Mouse (Mus musculus): ENCODE measurements at regions not wholly inside any gene's neighbourhood (a gene's known extent, or its start where the extent isn't known, plus 50 kb on each side); places are given as distances from the start of the nearest gene placed in this dataset.
"Not testable (repeated sequence)": the region's sequence is repeated elsewhere in the genome, so short reads cannot be mapped to it uniquely, and the experiment has no call there.

DNA sequence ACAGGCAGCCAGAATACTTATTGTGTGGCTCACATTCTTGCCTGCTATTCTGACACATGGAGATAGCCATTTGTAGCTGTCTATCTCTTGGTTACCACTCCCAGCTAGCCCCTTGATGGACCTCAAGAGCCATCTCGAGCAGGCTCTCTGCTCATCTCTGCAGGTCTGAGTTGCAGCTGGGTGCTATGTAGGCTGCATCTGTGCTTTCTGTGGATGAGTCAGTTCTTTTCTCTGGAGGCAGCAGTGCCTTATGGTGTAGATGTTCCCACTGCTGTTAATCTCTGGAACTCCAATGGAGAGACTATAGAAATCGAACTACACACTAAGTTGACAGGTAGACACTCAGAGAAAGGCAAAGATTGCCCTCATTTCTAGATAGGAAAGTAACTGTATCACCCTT is 106.3 kb downstream of the AI429214 start:
- Histone ChIP-seq H3K4me1 (ENCODE audit: control insufficient read depth, insufficient read depth, low read length) (no peaks in the 10 kb centered on the region), H3K9ac (replicated peaks; ENCODE audit: low read length) (no peak overlapping the region), H3K27ac (replicated peaks; ENCODE audit: low read depth, low read length) (no peak overlapping the region), H3K4me3 (replicated peaks; ENCODE audit: low read depth, low read length) (no peak overlapping the region), H3K27me3 (ENCODE audit: control insufficient read depth, insufficient read depth, low read length) (no peaks in the 10 kb centered on the region), H3K9me3 (ENCODE audit: control insufficient read depth, low read length) (no peaks in the 10 kb centered on the region), H3K36me3 (ENCODE audit: control insufficient read depth, insufficient read depth, low read length) (no peaks in the 10 kb centered on the region), H3K4me2 (ENCODE audit: low read length) (no peak overlapping the region)
- no peak for ATAC-seq (ENCODE audit: low FRiP score, low TSS enrichment)
- WGBS: 81% methylated on average over 2 of the region's 2 CpGs
- no peak for DNase-seq

DNA sequence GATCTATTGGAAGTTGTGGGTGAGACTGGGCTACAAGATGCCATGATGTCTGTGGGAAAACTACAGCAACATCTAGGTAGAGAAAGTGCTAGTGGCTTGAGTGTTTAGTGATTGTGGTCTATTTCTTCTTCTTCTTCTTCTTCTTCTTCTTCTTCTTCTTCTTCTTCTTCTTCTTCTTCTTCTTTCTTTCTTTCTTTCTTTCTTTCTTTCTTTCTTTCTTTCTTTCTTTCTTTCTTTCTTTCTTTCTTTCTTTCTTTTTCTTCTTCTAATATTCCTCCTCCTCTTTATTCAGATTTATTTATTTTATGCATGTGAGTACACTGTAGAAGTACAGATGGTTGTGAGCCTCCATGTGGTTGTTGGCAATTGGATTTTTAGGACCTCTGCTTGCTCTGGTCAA is 119.0 kb downstream of the AI429214 start:
- ATAC-seq (ENCODE audit: low FRiP score, low TSS enrichment); DNase-seq; H3K4me3 ChIP-seq (replicated peaks; ENCODE audit: low read depth, low read length); H3K27me3 ChIP-seq (ENCODE audit: control insufficient read depth, insufficient read depth, low read length); H3K4me2 ChIP-seq (ENCODE audit: low read length); H3K4me1 ChIP-seq (ENCODE audit: control insufficient read depth, insufficient read depth, low read length); H3K27ac ChIP-seq (replicated peaks; ENCODE audit: low read depth, low read length); H3K9ac ChIP-seq (replicated peaks; ENCODE audit: low read length); H3K36me3 ChIP-seq (ENCODE audit: control insufficient read depth, insufficient read depth, low read length); H3K9me3 ChIP-seq (ENCODE audit: control insufficient read depth, low read length): not testable (repeated sequence)

- ATAC-seq (ENCODE audit: low FRiP score, low TSS enrichment) (no peak), DNase-seq (no peak)
- H3K27ac ChIP-seq (replicated peaks; ENCODE audit: low read depth, low read length): no peak overlapping the region
- H3K4me1 ChIP-seq (ENCODE audit: control insufficient read depth, insufficient read depth, low read length): no peaks in the 10 kb centered on the region
- H3K4me2 ChIP-seq (ENCODE audit: low read length): no peak overlapping the region
- H3K9me3 ChIP-seq (ENCODE audit: control insufficient read depth, low read length): no peaks in the 10 kb centered on the region
- H3K9ac ChIP-seq (replicated peaks; ENCODE audit: low read length): no peak overlapping the region
- H3K27me3 ChIP-seq (ENCODE audit: control insufficient read depth, insufficient read depth, low read length): no peaks in the 10 kb centered on the region
- no peaks in the 10 kb centered on the region for H3K36me3 ChIP-seq (ENCODE audit: control insufficient read depth, insufficient read depth, low read length)
- H3K4me3 ChIP-seq (replicated peaks; ENCODE audit: low read depth, low read length): no peak overlapping the region
Measured at GRCm38 (mm10) chr8:37125834-37126233, 132.4 kb downstream of the AI429214 start.

DNA sequence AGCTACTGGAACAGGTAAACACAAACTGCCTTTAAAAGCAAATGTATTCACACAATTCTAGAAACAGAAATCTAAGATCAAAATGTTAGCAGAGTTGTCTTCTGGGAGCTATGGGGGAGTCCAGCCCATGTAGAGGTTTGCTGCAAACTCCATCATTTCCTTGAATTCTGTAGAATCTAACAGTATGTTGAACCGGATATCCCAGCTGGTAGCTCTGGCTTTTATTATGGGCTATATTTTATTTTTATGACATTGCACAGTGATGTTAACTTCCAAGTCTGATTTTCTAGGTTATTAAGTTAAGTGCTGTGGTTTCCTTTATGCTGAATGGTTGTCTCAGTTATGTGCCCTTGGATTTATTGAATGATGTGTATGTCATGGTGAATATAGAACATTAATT is 136.3 kb downstream of the AI429214 start:
- H3K27me3 ChIP-seq (ENCODE audit: control insufficient read depth, insufficient read depth, low read length): no peaks in the 10 kb centered on the region
- no peak overlapping the region for H3K27ac ChIP-seq (replicated peaks; ENCODE audit: low read depth, low read length)
- no peaks in the 10 kb centered on the region for H3K36me3 ChIP-seq (ENCODE audit: control insufficient read depth, insufficient read depth, low read length)
- no peak overlapping the region for H3K9ac ChIP-seq (replicated peaks; ENCODE audit: low read length)
- H3K4me3 ChIP-seq (replicated peaks; ENCODE audit: low read depth, low read length): no peak overlapping the region
- no peak for ATAC-seq (ENCODE audit: low FRiP score, low TSS enrichment)
- WGBS: 96% methylated on average over 1 of the region's 1 CpGs
- H3K4me2 ChIP-seq (ENCODE audit: low read length): no peak overlapping the region
- no peaks in the 10 kb centered on the region for H3K9me3 ChIP-seq (ENCODE audit: control insufficient read depth, low read length)
- DNase-seq: no peak
- no peaks in the 10 kb centered on the region for H3K4me1 ChIP-seq (ENCODE audit: control insufficient read depth, insufficient read depth, low read length)

DNA sequence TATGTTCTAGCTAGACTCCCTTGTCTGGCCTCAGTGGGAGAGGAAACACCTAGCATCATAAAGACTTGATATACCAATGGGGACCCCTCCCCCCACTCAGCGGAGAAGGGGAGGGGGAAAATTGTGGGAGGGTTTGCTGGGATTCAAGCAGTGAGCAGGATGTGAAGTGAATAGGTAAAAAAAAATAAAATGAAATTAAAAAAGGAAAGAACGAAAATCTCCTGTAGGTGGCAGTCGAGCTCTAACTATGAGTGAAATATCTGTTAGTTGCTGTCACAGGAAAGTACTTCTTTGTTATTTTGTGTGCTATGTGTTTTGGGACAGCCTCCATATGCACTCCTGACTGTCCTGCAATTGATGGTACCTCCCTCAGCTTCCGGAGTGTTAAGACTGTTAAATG is 138.6 kb downstream of the AI429214 start:
- peak; percentile 50; the same call in 1 of the 2 replicates for ATAC-seq (ENCODE audit: low FRiP score, low TSS enrichment)
- DNase-seq: peak; percentile 87
- Histone ChIP-seq H3K9ac (replicated peaks; ENCODE audit: low read length) (no peak overlapping the region), H3K27me3 (ENCODE audit: control insufficient read depth, insufficient read depth, low read length) (no peaks in the 10 kb centered on the region), H3K4me3 (replicated peaks; ENCODE audit: low read depth, low read length) (no peak overlapping the region), H3K4me1 (ENCODE audit: control insufficient read depth, insufficient read depth, low read length) (no peaks in the 10 kb centered on the region), H3K9me3 (ENCODE audit: control insufficient read depth, low read length) (no peaks in the 10 kb centered on the region), H3K4me2 (ENCODE audit: low read length) (no peak overlapping the region), H3K27ac (replicated peaks; ENCODE audit: low read depth, low read length) (no peak overlapping the region), H3K36me3 (ENCODE audit: control insufficient read depth, insufficient read depth, low read length) (no peaks in the 10 kb centered on the region)
- WGBS: 20% methylated on average over 4 of the region's 4 CpGs

DNA sequence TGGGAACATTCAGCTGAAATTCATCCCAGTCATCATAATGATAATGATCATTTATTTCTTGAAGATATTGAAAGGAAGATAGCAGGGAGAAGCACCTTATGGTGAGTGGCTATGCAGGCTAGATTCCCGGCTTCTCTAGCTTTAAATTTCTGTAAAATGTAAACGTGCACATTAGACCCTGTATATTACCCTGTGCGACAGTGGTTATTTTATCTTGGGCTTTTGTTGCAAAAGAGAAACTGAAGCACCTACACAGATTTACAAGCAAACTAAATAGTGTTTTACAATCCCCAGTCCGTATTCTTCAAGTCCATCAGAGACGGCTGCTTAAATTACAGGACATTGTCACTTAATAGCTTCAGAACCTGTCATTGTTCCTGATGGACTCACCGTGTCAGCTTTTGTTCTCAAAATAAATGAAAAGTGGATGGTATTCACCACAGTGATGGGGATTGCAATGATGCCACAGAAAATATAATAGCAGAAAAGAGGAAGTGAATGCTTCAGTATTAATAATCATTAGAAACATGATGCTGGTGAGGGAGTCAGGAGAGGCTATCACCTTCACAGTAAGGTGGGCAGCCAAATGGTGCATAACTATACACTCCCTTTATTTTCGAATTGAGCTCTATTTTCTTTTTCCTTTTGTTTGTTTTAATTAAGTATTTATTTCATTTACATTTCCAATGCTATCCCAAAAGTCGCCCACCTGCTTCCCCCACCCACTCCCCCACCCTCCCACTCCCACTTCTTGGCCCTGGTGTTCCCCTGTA is 141.0 kb downstream of the AI429214 start:
- WGBS: 74% methylated on average over 8 of the region's 8 CpGs
- Histone ChIP-seq H3K4me2 (ENCODE audit: low read length) (no peak overlapping the region), H3K27ac (replicated peaks; ENCODE audit: low read depth, low read length) (no peak overlapping the region), H3K4me3 (replicated peaks; ENCODE audit: low read depth, low read length) (no peak overlapping the region), H3K27me3 (ENCODE audit: control insufficient read depth, insufficient read depth, low read length) (no peaks in the 10 kb centered on the region), H3K4me1 (ENCODE audit: control insufficient read depth, insufficient read depth, low read length) (no peaks in the 10 kb centered on the region), H3K9me3 (ENCODE audit: control insufficient read depth, low read length) (no peaks in the 10 kb centered on the region), H3K36me3 (ENCODE audit: control insufficient read depth, insufficient read depth, low read length) (no peaks in the 10 kb centered on the region), H3K9ac (replicated peaks; ENCODE audit: low read length) (no peak overlapping the region)
- no peak for ATAC-seq (ENCODE audit: low FRiP score, low TSS enrichment)
- DNase-seq: no peak

- 74% methylated on average over 1 of the region's 1 CpGs for WGBS
- no peaks in the 10 kb centered on the region for H3K4me1 ChIP-seq (ENCODE audit: control insufficient read depth, insufficient read depth, low read length)
- no peaks in the 10 kb centered on the region for H3K9me3 ChIP-seq (ENCODE audit: control insufficient read depth, low read length)
- no peak overlapping the region for H3K4me2 ChIP-seq (ENCODE audit: low read length)
- no peaks in the 10 kb centered on the region for H3K27me3 ChIP-seq (ENCODE audit: control insufficient read depth, insufficient read depth, low read length)
- H3K27ac ChIP-seq (replicated peaks; ENCODE audit: low read depth, low read length): no peak overlapping the region
- no peak overlapping the region for H3K9ac ChIP-seq (replicated peaks; ENCODE audit: low read length)
- no peak overlapping the region for H3K4me3 ChIP-seq (replicated peaks; ENCODE audit: low read depth, low read length)
- ATAC-seq (ENCODE audit: low FRiP score, low TSS enrichment): no peak
- DNase-seq: no peak
- H3K36me3 ChIP-seq (ENCODE audit: control insufficient read depth, insufficient read depth, low read length): no peaks in the 10 kb centered on the region
Measured at GRCm38 (mm10) chr8:37150286-37150685, 156.9 kb downstream of the AI429214 start.

GRCm38 (mm10) chr8:37154361-37154760 is 161.0 kb downstream of the AI429214 start:
- Histone ChIP-seq H3K27me3 (ENCODE audit: control insufficient read depth, insufficient read depth, low read length) (no peaks in the 10 kb centered on the region), H3K36me3 (ENCODE audit: control insufficient read depth, insufficient read depth, low read length) (no peaks in the 10 kb centered on the region), H3K27ac (replicated peaks; ENCODE audit: low read depth, low read length) (no peak overlapping the region), H3K9ac (replicated peaks; ENCODE audit: low read length) (no peak overlapping the region), H3K4me2 (ENCODE audit: low read length) (no peak overlapping the region), H3K4me1 (ENCODE audit: control insufficient read depth, insufficient read depth, low read length) (no peaks in the 10 kb centered on the region), H3K9me3 (ENCODE audit: control insufficient read depth, low read length) (no peaks in the 10 kb centered on the region), H3K4me3 (replicated peaks; ENCODE audit: low read depth, low read length) (no peak overlapping the region)
- DNase-seq (no peak), ATAC-seq (ENCODE audit: low FRiP score, low TSS enrichment) (no peak)
- 95% methylated on average over 7 of the region's 7 CpGs for WGBS

- Histone ChIP-seq H3K9ac (replicated peaks; ENCODE audit: low read length) (no peak overlapping the region), H3K9me3 (ENCODE audit: control insufficient read depth, low read length) (no peaks in the 10 kb centered on the region), H3K4me2 (ENCODE audit: low read length) (no peak overlapping the region), H3K36me3 (ENCODE audit: control insufficient read depth, insufficient read depth, low read length) (no peaks in the 10 kb centered on the region), H3K4me3 (replicated peaks; ENCODE audit: low read depth, low read length) (no peak overlapping the region), H3K4me1 (ENCODE audit: control insufficient read depth, insufficient read depth, low read length) (no peaks in the 10 kb centered on the region), H3K27me3 (ENCODE audit: control insufficient read depth, insufficient read depth, low read length) (no peaks in the 10 kb centered on the region), H3K27ac (replicated peaks; ENCODE audit: low read depth, low read length) (no peak overlapping the region)
- DNase-seq: no peak
- no peak for ATAC-seq (ENCODE audit: low FRiP score, low TSS enrichment)
- WGBS: 97% methylated on average over 8 of the region's 8 CpGs
Measured at GRCm38 (mm10) chr8:37154946-37155345, 161.5 kb downstream of the AI429214 start.
